Mouse (Mus musculus) testis, adult 2 months (tissue): ENCODE measurements around the gene Pdgfra. TPM values are rescaled to one million over a fixed set of nuclear protein-coding genes. Genes with fewer than 3 reads are reported as not detected.
A peak's percentile ranks its signal among the peaks of the same experiment; 100 is the strongest.

ENCODE experiments used
- H3K27ac ChIP-seq: fragments of 200-500 bp; 2 replicates; pipeline ENCODE4 v1.5.1; 2012; ENCODE audit warnings: low read depth, low read length; ENCODE audit not compliant: control insufficient read depth, insufficient read depth
- H3K27me3 ChIP-seq: fragments of 200-500 bp; 2 replicates; pipeline ENCODE4 v1.6.1; 2012; ENCODE audit warnings: mild to moderate bottlenecking, low read length, moderate library complexity; ENCODE audit not compliant: control insufficient read depth, insufficient read depth
- H3K36me3 ChIP-seq: fragments of 200-500 bp; 2 replicates; pipeline ENCODE4 v1.6.1; 2012; ENCODE audit warnings: mild to moderate bottlenecking, low read length; ENCODE audit not compliant: control insufficient read depth, insufficient read depth
- H3K4me1 ChIP-seq: fragments of 200-500 bp; 2 replicates; pipeline ENCODE4 v1.6.1; 2012; ENCODE audit warnings: low read length; ENCODE audit not compliant: control insufficient read depth, insufficient read depth
- H3K4me3 ChIP-seq: fragments of 200-500 bp; 2 replicates; pipeline ENCODE4 v1.5.1; 2012; ENCODE audit warnings: low read depth, mild to moderate bottlenecking, low read length, moderate library complexity, mixed read lengths; ENCODE audit not compliant: control insufficient read depth
- CTCF ChIP-seq: fragments of 200-500 bp; IDR thresholded peaks from 2 replicates; pipeline ENCODE4 v1.5.1; 2012; ENCODE audit warnings: low read depth, mild to moderate bottlenecking, inconsistent platforms, low read length, moderate library complexity; ENCODE audit not compliant: control insufficient read depth, insufficient read depth, insufficient replicate concordance
- POLR2A ChIP-seq: fragments of 200-500 bp; IDR thresholded peaks from 2 replicates; pipeline ENCODE4 v1.6.1; 2012; ENCODE audit warnings: low read depth, mild to moderate bottlenecking, inconsistent platforms, low read length, moderate library complexity; ENCODE audit not compliant: control insufficient read depth
- polyA plus RNA-seq: library from polyadenylated mRNA; depleted of rRNA; stranded (reverse); fragments of >200 nt; gene quantifications from 2 replicates; pipeline ENCODE4 v1.2.3, GENCODE M21; 2012

The Pdgfra gene
- polyA plus RNA-seq, 1 experiment, result 3.9 TPM

GRCm38 (mm10) chr5:75151146-75151900 is 769 bp upstream of the Pdgfra start:
- TF ChIP-seq CTCF, result peak; percentile 57; the same call in 1 of the 2 replicates
- no peak for TF ChIP-seq POLR2A
- H3K27ac ChIP-seq, result no peak overlapping the region
- peaks cover 7% of the 10 kb centered on the region; the same call in 1 of the 2 replicates for H3K27me3 ChIP-seq
- peaks cover 27% of the 10 kb centered on the region for H3K4me1 ChIP-seq
- peak overlapping the region; percentile 2 for H3K4me3 ChIP-seq
- H3K36me3 ChIP-seq, result no peaks in the 10 kb centered on the region

GRCm38 (mm10) chr5:75152791-75153625 is 916 bp downstream of the Pdgfra start:
- no peak for TF ChIP-seq POLR2A
- no peak for TF ChIP-seq CTCF
- Histone ChIP-seq H3K36me3 (no peaks in the 10 kb centered on the region), H3K27ac (peak overlapping the region; percentile 14; the same call in 1 of the 2 replicates), H3K4me1 (peaks cover 27% of the 10 kb centered on the region), H3K4me3 (peak overlapping the region; percentile 68), H3K27me3 (peaks cover 7% of the 10 kb centered on the region; the same call in 1 of the 2 replicates)

GRCm38 (mm10) chr5:75153626-75153960 is 1.5 kb downstream of the Pdgfra start:
- peaks cover 7% of the 10 kb centered on the region; the same call in 1 of the 2 replicates for H3K27me3 ChIP-seq
- no peak for TF ChIP-seq CTCF
- TF ChIP-seq POLR2A, result no peak
- peak overlapping the region; percentile 51 for H3K27ac ChIP-seq
- H3K4me3 ChIP-seq, result peak overlapping the region; percentile 68
- H3K4me1 ChIP-seq, result peaks cover 23% of the 10 kb centered on the region
- H3K36me3 ChIP-seq, result no peaks in the 10 kb centered on the region

- no peaks in the 10 kb centered on the region for H3K36me3 ChIP-seq
- peaks cover 6% of the 10 kb centered on the region; the same call in 1 of the 2 replicates for H3K27me3 ChIP-seq
- TF ChIP-seq CTCF (no peak), POLR2A (no peak)
- peak overlapping the region; percentile 68 for H3K4me3 ChIP-seq
- H3K4me1 ChIP-seq, result peaks cover 18% of the 10 kb centered on the region
- H3K27ac ChIP-seq, result peak overlapping the region; percentile 51
These were observed 2.0 kb downstream of the Pdgfra start for GRCm38 (mm10) chr5:75153961-75154620.

GRCm38 (mm10) chr5:75154621-75155235 is 2.6 kb downstream of the Pdgfra start:
- peaks cover 2% of the 10 kb centered on the region; the same call in 1 of the 2 replicates for H3K27me3 ChIP-seq
- H3K27ac ChIP-seq, result peak overlapping the region; percentile 47; the same call in 1 of the 2 replicates
- H3K4me3 ChIP-seq, result peak overlapping the region; percentile 68
- peaks cover 12% of the 10 kb centered on the region for H3K4me1 ChIP-seq
- no peaks in the 10 kb centered on the region for H3K36me3 ChIP-seq
- no peak for TF ChIP-seq POLR2A
- no peak for TF ChIP-seq CTCF

GRCm38 (mm10) chr5:75155281-75155680 is 3.2 kb downstream of the Pdgfra start:
- no peaks in the 10 kb centered on the region for H3K36me3 ChIP-seq
- no peak overlapping the region for H3K27ac ChIP-seq
- peaks cover 2% of the 10 kb centered on the region; the same call in 1 of the 2 replicates for H3K27me3 ChIP-seq
- TF ChIP-seq POLR2A (no peak), CTCF (no peak)
- H3K4me3 ChIP-seq, result peak overlapping the region; percentile 76
- peaks cover 7% of the 10 kb centered on the region for H3K4me1 ChIP-seq
